Mouse (Mus musculus): ENCODE measurements around the gene Olfr1200.

The Olfr1200 gene

DNA sequence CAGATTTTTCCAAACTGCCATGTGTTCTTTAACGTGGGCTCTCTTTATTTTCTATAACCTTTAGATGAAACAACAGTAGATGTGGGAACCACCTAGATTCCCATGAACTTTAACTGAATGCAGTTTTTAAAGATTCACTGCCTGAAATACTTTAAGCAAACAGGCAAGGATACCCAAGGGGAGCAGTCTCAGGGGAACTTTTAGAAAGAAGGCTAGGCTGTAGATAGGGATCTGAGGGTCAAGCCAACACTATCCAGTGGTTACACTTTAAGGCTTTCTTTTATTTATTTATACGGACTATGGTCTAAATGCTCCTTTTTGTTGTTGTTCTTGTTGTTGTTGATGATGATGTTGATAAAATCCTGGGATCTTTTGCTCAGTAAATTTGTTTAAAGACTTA lies at the start of gene Olfr1200:
TSS of gene Olfr1200 (minus strand) at position 101 of the 400 bp plus-strand sequence.
- no peak for DNase-seq (ENCODE audit: low spot score)

DNA sequence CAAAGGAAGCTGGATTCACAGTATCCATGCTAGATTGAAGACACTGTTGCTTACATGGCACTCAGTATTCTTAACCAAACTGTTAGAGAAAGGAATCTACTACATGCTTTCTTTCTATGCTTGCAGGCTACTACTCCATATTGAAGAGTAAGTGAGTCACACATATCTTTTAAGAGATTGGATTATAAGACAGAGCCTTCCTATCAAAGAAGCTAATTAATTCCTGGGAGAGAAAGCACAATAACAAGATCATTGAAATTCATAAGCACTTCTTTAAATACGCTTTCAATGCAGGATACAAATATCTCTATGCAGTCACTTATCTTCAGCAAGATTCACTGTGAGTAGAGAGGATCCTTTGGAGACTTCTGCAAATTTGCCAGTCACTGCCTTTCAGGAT lies 43.9 kb upstream of the Olfr1200 start, which contains the start of gene Olfr1202:
TSS of gene Olfr1202 (plus strand) at position 301 of the 400 bp plus-strand sequence.
- no peak for DNase-seq (ENCODE audit: low spot score)

DNA sequence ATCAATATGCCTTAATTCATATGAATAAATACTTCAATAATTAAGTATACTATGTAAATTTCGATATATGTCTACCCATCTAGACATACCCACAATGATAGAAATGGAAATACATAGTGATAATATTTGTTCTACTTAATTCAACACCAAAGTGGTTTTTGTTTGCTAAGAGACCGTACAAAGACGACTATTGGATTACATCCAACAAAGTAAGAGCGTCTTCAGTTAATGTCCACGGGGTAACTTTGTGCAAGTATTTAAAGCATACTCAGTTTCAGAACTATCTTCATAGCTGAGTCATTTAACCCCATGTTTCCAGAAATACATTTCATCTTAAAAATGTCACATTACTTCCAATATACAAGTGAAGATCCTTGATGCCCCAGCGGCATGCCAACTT lies 22.4 kb upstream of the Olfr1200 start, which contains the start of gene Olfr1201:
TSS of gene Olfr1201 (plus strand) at position 301 of the 400 bp plus-strand sequence.
- no peak for DNase-seq (ENCODE audit: low spot score)

DNA sequence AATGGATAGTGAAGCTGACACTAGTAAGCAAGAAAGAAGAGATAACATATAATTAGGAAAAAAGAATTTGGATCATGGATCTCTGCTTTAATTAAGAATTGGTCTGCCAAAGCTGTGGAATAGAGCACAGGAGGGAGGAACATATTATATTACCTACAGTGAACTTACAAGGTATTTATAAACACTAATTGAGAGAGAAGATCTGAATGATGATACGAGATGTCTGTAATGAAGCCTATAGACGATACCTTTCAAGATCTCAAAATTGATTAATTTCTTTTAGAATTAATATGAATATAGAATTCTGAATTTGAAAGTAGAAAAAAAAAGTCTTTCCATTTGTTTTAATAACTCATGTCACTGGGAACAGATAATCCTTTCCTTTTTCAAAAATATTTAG lies 9.9 kb downstream of the Olfr1200 start, which contains the start of gene Olfr1199:
TSS of gene Olfr1199 (minus strand) at position 101 of the 400 bp plus-strand sequence.
- DNase-seq (ENCODE audit: low spot score), result no peak

DNA sequence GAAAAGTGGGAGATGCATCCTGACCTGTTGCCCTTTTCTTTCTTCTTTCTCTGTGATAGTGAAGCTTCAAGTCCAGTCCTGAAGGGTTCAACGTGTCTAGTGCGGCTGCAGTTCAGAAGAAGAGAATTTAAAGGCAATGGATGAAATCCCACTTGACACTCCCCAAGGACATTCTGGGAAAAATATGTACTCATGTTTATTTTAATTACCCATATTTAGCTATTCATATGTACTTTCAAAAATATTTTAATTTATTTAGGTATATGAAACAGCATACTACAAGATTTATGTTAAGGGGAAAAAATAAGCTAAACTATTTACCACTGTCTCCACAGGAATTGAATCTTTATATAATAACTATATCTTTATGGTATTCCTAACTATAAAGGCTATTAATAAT lies 19.0 kb downstream of the Olfr1200 start, which contains the start of gene Olfr1198:
TSS of gene Olfr1198 (minus strand) at position 101 of the 400 bp plus-strand sequence.
- DNase-seq (ENCODE audit: low spot score), result no peak

DNA sequence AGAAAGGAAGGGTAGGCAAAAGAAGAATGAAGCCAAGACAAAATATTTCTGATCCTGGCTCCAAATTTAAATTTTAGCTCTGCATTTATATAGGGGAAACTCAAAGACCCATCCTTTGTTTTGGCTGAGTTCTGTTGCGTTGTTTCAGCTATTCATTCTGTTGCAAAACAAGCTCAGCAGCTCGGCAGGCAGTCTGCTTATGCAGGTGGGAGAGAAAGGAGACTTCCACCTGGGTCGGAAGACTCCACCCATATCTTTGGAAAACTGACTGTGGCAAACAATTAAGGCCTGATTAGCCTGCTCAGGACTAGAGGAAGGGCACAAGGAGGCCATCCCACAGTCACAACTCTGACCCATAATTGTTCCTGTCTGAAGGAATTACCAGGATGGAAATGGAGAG lies 26.9 kb downstream of the Olfr1200 start:
- no peak for DNase-seq (ENCODE audit: low spot score)

DNA sequence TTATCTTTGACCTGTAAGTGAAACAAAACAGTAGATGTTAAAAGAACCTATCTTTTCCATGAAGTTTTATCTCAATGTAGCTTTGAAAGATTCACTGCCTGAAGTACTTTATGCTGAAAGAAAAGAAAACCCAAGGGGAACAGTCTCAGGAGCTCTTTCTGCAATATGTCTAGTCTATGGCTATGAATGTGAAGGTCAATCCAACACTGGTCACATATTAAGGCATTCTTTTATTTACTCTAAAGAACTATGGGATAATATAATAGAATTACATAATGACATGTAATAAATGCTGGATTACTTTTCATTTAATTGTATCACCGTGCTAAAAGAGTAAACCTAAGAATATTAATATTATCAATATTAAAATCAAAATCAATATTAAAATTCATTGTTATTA lies 38.0 kb downstream of the Olfr1200 start, which contains the start of gene Olfr1197:
TSS of gene Olfr1197 (minus strand) at position 101 of the 400 bp plus-strand sequence.
- no peak for DNase-seq (ENCODE audit: low spot score)
